Mouse (Mus musculus) mouse trophoblast stem cell (cell line): ENCODE measurements around the gene Sec61a2.

Source experiments
- in situ Hi-C, 2 experiments: fragments of 300-500 bp; cut with MseI, MboI; formaldehyde crosslinking; loops; 2 replicates in 1 of 2; 3 replicates in 1 of 2; pipeline ENCODE4 v1.15.1; 2025

The Sec61a2 gene

GRCm38 (mm10) chr2:5888865-5889264, 6.4 kb downstream of the Sec61a2 start:
- in situ Hi-C loops: no loop called here

- in situ Hi-C loops: no loop called here
Measured at GRCm38 (mm10) chr2:5877446-5877845, 17.8 kb downstream of the Sec61a2 start.

- in situ Hi-C loops: no loop called here
Measured at GRCm38 (mm10) chr2:5869746-5870145, 25.5 kb downstream of the Sec61a2 start.

GRCm38 (mm10) chr2:5867681-5868080, 27.6 kb downstream of the Sec61a2 start:
- in situ Hi-C loops: no loop called here

GRCm38 (mm10) chr2:5862834-5863233, 32.4 kb downstream of the Sec61a2 start, which contains the start of gene Gm13199:
TSS of gene Gm13199 (minus strand) at chr2:5862934.
- in situ Hi-C loops: no loop called here

- in situ Hi-C loops: no loop called here
Measured at GRCm38 (mm10) chr2:5851866-5852265, 43.4 kb downstream of the Sec61a2 start.

- in situ Hi-C loops: no loop called here
Measured at GRCm38 (mm10) chr2:5851116-5851515, 44.1 kb downstream of the Sec61a2 start.

GRCm38 (mm10) chr2:5845826-5846225, 49.4 kb downstream of the Sec61a2 start:
- in situ Hi-C loops: no loop called here

GRCm38 (mm10) chr2:5844873-5845631, 50.2 kb downstream of the Sec61a2 start, which contains the start of the genes Nudt5 and Cdc123:
TSS of gene Nudt5 (plus strand) at chr2:5845019.
TSS of gene Cdc123 (minus strand) at chr2:5845164.
- in situ Hi-C loops: no loop called here

- in situ Hi-C loops: no loop called here
Measured at GRCm38 (mm10) chr2:5844181-5844872, 50.9 kb downstream of the Sec61a2 start.

GRCm38 (mm10) chr2:5840815-5841214, 54.4 kb downstream of the Sec61a2 start:
- in situ Hi-C loops: no loop called here

- in situ Hi-C loops: no loop called here
Measured at GRCm38 (mm10) chr2:5825265-5825913, 69.8 kb downstream of the Sec61a2 start.

GRCm38 (mm10) chr2:5824685-5825084, 70.5 kb downstream of the Sec61a2 start:
- in situ Hi-C loops: no loop called here

GRCm38 (mm10) chr2:5824213-5824612, 71.0 kb downstream of the Sec61a2 start:
- in situ Hi-C loops: no loop called here

GRCm38 (mm10) chr2:5822449-5822848, 72.8 kb downstream of the Sec61a2 start:
- in situ Hi-C loops: no loop called here

- in situ Hi-C loops: no loop called here
Measured at GRCm38 (mm10) chr2:5821264-5821663, 74.0 kb downstream of the Sec61a2 start.
